Mouse (Mus musculus) liver, adult 2 months (tissue): Measurements from ENCODE around the gene Triobp.
A peak's percentile ranks its signal among the peaks of the same experiment; 100 is the strongest.

ENCODE experiments used
- CTCF ChIP-seq: fragments of 200-500 bp; IDR thresholded peaks from 2 replicates; pipeline ENCODE4 v1.5.1; 2011; ENCODE audit warnings: low read depth, low read length, control low read depth
- POLR2A ChIP-seq: fragments of 200-500 bp; IDR thresholded peaks from 2 replicates; pipeline ENCODE4 v1.6.1; 2011; ENCODE audit warnings: low read length, control low read depth; ENCODE audit not compliant: insufficient read depth; ENCODE audit errors: extremely low read depth

DNA sequence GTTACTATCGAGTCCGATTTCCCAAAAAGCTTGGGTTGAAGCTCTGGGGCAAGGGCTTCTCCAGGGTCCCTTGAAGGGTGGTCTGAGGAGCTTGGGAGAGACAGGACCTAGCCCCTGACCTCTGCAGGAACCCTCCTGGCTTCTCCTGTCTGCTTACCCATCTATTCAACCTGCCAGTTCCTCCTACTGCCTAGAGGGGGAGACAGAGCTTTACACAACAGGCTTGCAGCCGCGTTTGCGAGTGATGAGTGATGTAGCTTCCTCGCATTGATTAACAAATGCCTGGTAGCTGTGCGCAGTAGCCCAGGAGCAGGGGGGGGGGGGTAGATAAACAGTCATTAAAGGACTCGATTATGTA, 31.9 kb upstream of the Triobp start:
- TF ChIP-seq CTCF (peak; percentile 87), POLR2A (no peak)
